Mouse (Mus musculus): Measurements from ENCODE around the gene Fdxacb1. TPM values are rescaled to one million over a fixed set of nuclear protein-coding genes. Genes with fewer than 3 reads are reported as not detected.

Gene Fdxacb1
- polyA plus RNA-seq, 1 experiment from 2014 or later = 10.7 TPM

DNA sequence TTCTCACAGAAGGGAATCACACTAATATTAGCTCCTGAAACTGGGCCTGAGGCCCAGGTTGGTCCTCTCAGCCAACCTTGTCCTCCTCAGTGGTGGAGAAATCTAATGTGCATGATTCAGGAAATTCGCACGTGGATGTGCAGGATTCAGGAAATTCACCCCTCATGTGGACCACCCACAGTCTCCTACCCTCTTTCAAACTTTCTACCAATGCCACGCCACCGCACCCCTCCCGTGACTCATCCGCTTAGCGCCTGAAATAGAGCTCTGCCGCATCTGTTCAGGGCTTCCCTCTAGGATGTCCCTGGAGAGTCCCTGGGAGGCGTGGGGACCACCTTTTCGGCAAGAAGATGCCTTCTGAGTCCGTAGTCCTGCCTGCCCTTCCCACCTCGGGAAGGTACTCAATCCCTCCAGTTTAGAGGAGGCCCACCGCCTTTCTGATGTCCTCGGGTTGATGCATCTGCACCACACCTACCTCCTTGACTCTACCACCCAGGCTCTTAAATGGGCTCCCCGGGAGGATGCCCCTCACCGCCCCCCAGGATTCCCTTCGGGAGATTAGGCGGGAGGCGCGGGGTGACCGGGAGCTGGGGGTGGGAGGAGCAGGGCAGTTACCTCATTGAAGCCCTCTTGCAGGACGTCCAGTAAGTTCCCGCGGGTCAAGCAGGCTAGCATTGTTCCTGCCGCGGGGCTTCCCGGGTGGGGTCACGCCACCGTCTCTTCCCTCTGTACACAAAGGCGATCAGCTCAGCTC is 40.7 kb upstream of the Fdxacb1 start:
- ATAC-seq (ENCODE audit: low FRiP score) (no peak; the same call in 1 of the 2 replicates), DNase-seq (ENCODE audit: low spot score) (no peak)
- H3K4me1 ChIP-seq (replicated peaks; ENCODE audit: control insufficient read depth, insufficient read depth, low read length) = peaks cover 52% of the 10 kb centered on the region
- H3K27me3 ChIP-seq (ENCODE audit: control insufficient read depth, insufficient read depth, low read length) = no peaks in the 10 kb centered on the region
- no peaks in the 10 kb centered on the region for H3K36me3 ChIP-seq (replicated peaks; ENCODE audit: control insufficient read depth, insufficient read depth)
- H3K4me3 ChIP-seq (replicated peaks; ENCODE audit: low read length) = peak overlapping the region; percentile 74
- 2% methylated on average over 30 of the region's 30 CpGs for WGBS
- no peaks in the 10 kb centered on the region for H3K9me3 ChIP-seq (ENCODE audit: control insufficient read depth, low read length)
- H3K27ac ChIP-seq = peak overlapping the region; percentile 91
- peak overlapping the region; percentile 86 for H3K9ac ChIP-seq
- H3K4me2 ChIP-seq (replicated peaks) = peak overlapping the region; percentile 75

DNA sequence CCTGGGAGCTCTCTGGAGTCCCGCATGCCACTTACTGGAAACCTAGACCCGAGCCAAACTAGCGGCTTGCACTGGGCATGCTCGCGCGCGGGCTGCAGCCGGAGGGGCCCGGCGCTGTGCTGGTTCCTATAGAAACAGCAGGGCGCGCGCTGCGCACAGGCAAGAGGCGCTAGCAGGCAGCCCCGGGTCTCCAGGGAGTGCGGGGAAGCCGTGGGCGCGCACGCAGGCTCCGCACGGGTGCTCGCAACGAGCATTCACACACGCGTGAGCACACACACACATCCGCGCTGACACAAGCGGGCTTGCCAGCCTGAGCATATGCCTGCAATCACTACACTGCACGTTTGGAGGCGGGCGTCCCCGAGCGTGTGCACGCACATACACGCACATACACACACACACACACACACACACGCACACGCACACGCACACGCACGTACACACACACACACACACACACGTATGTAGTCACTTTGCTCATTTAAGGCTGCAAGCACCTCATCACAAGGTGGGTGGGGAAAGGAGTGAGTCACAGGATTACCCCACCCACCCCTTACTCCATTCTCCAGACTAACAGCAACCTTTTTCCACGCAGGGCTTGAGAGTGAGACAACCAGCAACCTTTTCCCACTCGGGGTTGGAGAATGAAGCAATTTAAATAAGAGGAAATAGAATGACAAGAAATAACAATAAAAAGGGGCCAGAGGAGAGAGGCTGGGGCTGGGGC is 39.9 kb upstream of the Fdxacb1 start:
- ATAC-seq (ENCODE audit: low FRiP score) (peak; percentile 96), DNase-seq (ENCODE audit: low spot score) (peak; percentile 92)
- WGBS = under 1% methylated on average over 45 of the region's 45 CpGs
- H3K4me2 ChIP-seq (replicated peaks) = peak overlapping the region; percentile 75
- H3K9me3 ChIP-seq (ENCODE audit: control insufficient read depth, low read length) = no peaks in the 10 kb centered on the region
- peaks cover 55% of the 10 kb centered on the region for H3K4me1 ChIP-seq (replicated peaks; ENCODE audit: control insufficient read depth, insufficient read depth, low read length)
- no peaks in the 10 kb centered on the region for H3K27me3 ChIP-seq (ENCODE audit: control insufficient read depth, insufficient read depth, low read length)
- peak overlapping the region; percentile 74 for H3K4me3 ChIP-seq (replicated peaks; ENCODE audit: low read length)
- H3K27ac ChIP-seq = peak overlapping the region; percentile 91
- H3K9ac ChIP-seq = peak overlapping the region; percentile 86
- H3K36me3 ChIP-seq (replicated peaks; ENCODE audit: control insufficient read depth, insufficient read depth) = no peaks in the 10 kb centered on the region

DNA sequence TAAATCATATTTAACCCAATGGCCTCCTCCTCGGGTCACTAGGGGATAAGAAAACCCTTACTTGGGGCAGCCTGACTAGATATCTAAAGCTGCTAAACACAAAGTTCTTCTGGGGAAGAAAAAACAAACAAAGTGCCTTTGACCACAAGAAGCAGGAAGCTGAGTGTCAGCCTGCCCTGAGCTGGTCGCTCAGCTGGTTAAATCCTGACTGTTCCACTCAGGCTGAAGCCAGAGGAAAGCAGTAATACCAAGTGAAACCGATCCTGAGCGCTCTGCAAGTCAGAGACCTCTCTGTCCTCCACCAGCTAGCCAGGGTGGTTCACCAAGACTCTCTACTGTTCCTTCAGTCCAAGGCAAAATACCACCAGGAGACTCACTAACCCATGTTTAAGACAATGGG is 38.4 kb upstream of the Fdxacb1 start:
- H3K9me3 ChIP-seq (ENCODE audit: control insufficient read depth, low read length) = no peaks in the 10 kb centered on the region
- H3K27me3 ChIP-seq (ENCODE audit: control insufficient read depth, insufficient read depth, low read length) = no peaks in the 10 kb centered on the region
- peaks cover 43% of the 10 kb centered on the region for H3K4me1 ChIP-seq (replicated peaks; ENCODE audit: control insufficient read depth, insufficient read depth, low read length)
- no peak overlapping the region for H3K4me3 ChIP-seq (replicated peaks; ENCODE audit: low read length)
- 70% methylated on average over 4 of the region's 4 CpGs for WGBS
- H3K36me3 ChIP-seq (replicated peaks; ENCODE audit: control insufficient read depth, insufficient read depth) = no peaks in the 10 kb centered on the region
- H3K9ac ChIP-seq = no peak overlapping the region
- H3K27ac ChIP-seq = no peak overlapping the region
- H3K4me2 ChIP-seq (replicated peaks) = no peak overlapping the region
- DNase-seq (ENCODE audit: low spot score) (no peak), ATAC-seq (ENCODE audit: low FRiP score) (no peak)

DNA sequence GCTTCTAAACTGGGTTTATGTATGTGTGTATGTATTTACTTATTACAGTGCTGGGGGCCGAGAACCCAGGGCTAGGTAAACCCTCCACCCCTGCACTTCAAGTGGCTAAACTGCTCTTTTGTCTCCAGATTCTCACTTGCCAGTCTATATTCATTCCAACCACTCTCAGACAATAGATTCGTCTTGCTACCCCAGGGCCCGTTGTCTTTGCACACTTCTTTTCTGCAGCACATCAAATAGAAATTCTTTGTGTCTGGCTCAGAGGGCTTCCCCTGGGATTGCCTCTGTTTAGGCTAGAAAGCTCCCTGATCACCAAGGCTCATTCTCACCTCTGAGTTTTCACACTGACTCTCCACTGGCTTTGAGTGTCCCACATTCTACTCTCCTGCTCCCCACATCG is 35.5 kb upstream of the Fdxacb1 start:
- Histone ChIP-seq H3K4me3 (replicated peaks; ENCODE audit: low read length) (no peak overlapping the region), H3K27me3 (ENCODE audit: control insufficient read depth, insufficient read depth, low read length) (no peaks in the 10 kb centered on the region), H3K9me3 (ENCODE audit: control insufficient read depth, low read length) (no peaks in the 10 kb centered on the region), H3K36me3 (replicated peaks; ENCODE audit: control insufficient read depth, insufficient read depth) (no peaks in the 10 kb centered on the region), H3K4me2 (replicated peaks) (no peak overlapping the region), H3K4me1 (replicated peaks; ENCODE audit: control insufficient read depth, insufficient read depth, low read length) (peaks cover 14% of the 10 kb centered on the region), H3K9ac (no peak overlapping the region), H3K27ac (0 out of 2 replicates have a peak overlapping the region, but pooled peaks have one; percentile 14)
- WGBS = 5% methylated on average over 4 of the region's 4 CpGs
- no peak for DNase-seq (ENCODE audit: low spot score)
- ATAC-seq (ENCODE audit: low FRiP score) = no peak

DNA sequence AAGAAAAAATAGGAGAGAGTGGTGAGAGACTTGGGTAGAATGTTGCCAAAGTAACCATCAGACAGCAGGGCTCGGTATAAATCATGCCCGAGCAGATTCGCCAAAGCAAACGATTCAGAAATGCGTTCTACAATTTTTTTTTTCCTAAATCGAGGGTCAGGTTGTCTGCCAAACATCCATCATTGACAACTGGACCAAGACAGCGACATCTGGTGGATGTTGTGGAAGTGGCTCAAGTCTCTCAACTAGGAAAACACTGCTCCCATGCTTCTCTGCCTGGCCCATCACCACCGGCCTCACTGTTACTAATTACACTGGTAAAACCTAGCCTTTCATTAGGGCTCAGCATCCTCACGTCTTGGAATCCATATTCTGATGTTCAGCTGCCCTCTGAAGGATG is 33.0 kb upstream of the Fdxacb1 start:
- WGBS = 4% methylated on average over 9 of the region's 9 CpGs
- ATAC-seq (ENCODE audit: low FRiP score) (no peak), DNase-seq (ENCODE audit: low spot score) (peak; percentile 82)
- Histone ChIP-seq H3K9ac (no peak overlapping the region), H3K4me3 (replicated peaks; ENCODE audit: low read length) (no peak overlapping the region), H3K27ac (no peak overlapping the region), H3K9me3 (ENCODE audit: control insufficient read depth, low read length) (no peaks in the 10 kb centered on the region), H3K4me2 (replicated peaks) (peak overlapping the region; percentile 39), H3K27me3 (ENCODE audit: control insufficient read depth, insufficient read depth, low read length) (no peaks in the 10 kb centered on the region), H3K36me3 (replicated peaks; ENCODE audit: control insufficient read depth, insufficient read depth) (no peaks in the 10 kb centered on the region), H3K4me1 (replicated peaks; ENCODE audit: control insufficient read depth, insufficient read depth, low read length) (peaks cover 14% of the 10 kb centered on the region)

DNA sequence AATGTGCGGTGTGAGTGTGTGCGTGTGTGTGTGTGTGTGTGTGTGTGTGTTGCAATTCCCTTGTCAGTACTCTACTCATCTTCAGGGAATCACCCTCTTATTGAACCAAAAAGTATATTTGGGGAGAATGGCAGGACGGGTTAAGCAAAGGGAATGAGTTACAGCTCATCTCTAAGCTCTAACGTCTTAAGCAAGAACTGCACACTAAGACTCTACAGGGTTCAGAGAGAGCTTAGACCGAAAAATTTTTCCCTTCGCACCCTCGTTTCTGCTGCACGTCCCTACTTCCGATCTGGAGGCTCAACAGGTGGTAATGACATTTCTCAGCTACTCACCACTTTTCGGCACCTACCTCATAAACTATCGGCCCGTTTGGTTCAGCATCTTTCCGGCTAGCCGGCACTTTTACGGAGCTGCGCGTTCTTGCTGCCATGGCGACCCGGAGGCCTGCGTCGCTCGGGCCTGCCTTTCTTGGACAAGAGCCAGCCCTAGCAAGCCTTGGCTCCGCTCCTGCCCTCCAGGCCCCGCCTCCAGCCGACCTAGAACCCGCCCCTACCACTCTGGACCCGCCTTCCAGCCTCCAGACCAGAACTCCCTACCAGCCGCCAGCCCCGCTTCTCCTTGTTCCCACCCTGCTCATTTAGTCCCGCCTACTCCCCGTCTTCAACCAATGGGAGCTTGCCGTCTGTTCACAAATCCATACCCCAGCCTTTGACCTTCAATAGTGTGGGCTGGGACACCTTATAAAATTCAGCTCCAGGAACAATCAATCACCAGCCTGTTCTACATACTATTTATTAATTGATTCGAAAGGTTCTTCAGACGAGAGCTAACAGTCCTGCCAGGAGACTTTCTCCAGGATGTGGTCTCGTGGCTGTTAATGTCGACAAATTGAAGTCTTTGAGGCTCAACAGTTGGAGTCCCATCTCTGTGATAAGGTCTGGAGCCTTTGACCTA is 28.8 kb upstream of the Fdxacb1 start, which contains the start of gene Dixdc1:
TSS of gene Dixdc1 (minus strand) at position 604 of the 957 bp plus-strand sequence.
- peak; percentile 95 for ATAC-seq (ENCODE audit: low FRiP score)

DNA sequence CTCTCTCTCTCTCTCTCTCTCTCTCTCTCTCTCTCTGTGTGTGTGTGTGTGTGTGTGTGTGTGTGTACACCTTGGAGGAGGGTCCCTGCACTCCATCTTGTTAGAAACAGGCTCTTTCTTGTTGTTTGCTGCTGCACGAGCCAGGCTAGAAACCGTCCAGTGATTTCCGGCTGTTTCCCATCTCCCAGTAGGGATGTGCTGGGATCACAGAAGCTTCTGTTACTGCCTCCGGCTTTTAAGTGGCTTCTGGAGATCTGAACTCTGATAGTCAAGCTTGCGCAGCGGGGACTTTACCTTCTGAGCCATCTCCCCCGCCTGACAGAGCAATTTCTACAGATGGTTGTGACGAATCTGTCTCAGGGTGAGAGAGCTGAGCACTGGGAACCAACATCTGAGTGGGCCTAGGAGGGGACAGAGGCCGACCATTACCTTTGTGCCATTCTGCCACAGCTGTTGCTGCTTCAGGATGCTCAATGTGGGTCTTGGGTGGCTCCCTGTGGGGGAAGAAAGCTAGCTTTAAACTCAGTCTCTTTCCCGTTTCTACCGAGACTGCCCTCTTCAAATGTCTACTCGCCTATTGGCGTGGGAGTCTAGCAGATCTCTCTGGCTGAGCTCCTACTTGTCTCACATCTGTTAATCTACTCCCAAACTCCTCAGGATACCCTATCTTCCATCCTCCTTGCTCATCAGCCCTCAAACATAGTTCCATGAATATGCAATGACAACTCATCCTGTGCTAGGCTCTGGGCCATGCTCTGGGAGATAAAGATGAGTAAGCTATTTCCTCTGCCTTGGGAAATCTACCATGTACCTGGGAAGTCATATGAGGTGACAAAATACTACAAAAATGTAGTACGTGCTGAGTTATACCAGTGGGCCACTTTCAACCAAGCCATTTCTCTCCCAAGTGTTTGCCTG is 26.9 kb upstream of the Fdxacb1 start:
- WGBS = 87% methylated on average over 14 of the region's 14 CpGs
- DNase-seq (ENCODE audit: low spot score) = no peak
- Histone ChIP-seq H3K36me3 (replicated peaks; ENCODE audit: control insufficient read depth, insufficient read depth) (no peaks in the 10 kb centered on the region), H3K9ac (no peak overlapping the region), H3K4me3 (replicated peaks; ENCODE audit: low read length) (no peak overlapping the region), H3K27ac (no peak overlapping the region), H3K27me3 (ENCODE audit: control insufficient read depth, insufficient read depth, low read length) (0 out of 2 replicates have a peak, but pooled peaks cover 5% of the 10 kb centered on the region), H3K4me2 (replicated peaks) (no peak overlapping the region), H3K9me3 (ENCODE audit: control insufficient read depth, low read length) (no peaks in the 10 kb centered on the region), H3K4me1 (replicated peaks; ENCODE audit: control insufficient read depth, insufficient read depth, low read length) (peaks cover 11% of the 10 kb centered on the region)
- no peak for ATAC-seq (ENCODE audit: low FRiP score)

More for the DNA sequence above, 28.8 kb upstream of the Fdxacb1 start, which contains the start of gene Dixdc1:
- WGBS = 13% methylated on average over 36 of the region's 36 CpGs
- peak within 1 kb of the TSS; percentile 65 for H3K4me2 ChIP-seq (replicated peaks)
- H3K36me3 ChIP-seq (replicated peaks; ENCODE audit: control insufficient read depth, insufficient read depth) = no peaks in the 10 kb centered on the region
- H3K27me3 ChIP-seq (ENCODE audit: control insufficient read depth, insufficient read depth, low read length) = no peaks in the 10 kb centered on the region
- H3K4me1 ChIP-seq (replicated peaks; ENCODE audit: control insufficient read depth, insufficient read depth, low read length) = peaks cover 9% of the 10 kb centered on the region
- peak; percentile 89 for DNase-seq (ENCODE audit: low spot score)
- H3K9me3 ChIP-seq (ENCODE audit: control insufficient read depth, low read length) = no peaks in the 10 kb centered on the region
- H3K9ac ChIP-seq = peak within 1 kb of the TSS; percentile 40; the same call in 1 of the 2 replicates
- no peak within 1 kb of the TSS for H3K27ac ChIP-seq
- H3K4me3 ChIP-seq (replicated peaks; ENCODE audit: low read length) = peak within 1 kb of the TSS; percentile 31

DNA sequence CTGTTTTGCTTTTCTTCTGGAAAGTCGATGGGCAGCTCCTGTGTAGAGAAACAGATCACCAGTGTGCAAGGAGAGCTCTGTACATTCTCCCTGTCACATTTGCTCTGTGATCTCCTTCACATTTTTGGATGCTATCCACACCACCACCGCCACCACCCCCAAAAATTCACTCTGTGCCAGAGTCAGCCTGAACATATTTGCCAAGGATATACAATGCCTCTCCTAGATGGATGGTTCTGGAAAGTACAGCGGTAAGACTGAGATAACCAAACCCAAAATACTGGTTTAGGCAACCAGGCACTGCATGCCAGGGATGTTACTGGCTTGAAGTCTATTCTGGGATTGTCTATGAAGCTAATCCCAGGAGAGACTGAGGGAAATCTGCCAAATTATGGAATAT is 25.8 kb upstream of the Fdxacb1 start:
- 0 out of 2 replicates have a peak, but pooled peaks cover 5% of the 10 kb centered on the region for H3K27me3 ChIP-seq (ENCODE audit: control insufficient read depth, insufficient read depth, low read length)
- no peak overlapping the region for H3K4me2 ChIP-seq (replicated peaks)
- H3K9ac ChIP-seq = no peak overlapping the region
- WGBS = 87% methylated on average over 3 of the region's 3 CpGs
- H3K36me3 ChIP-seq (replicated peaks; ENCODE audit: control insufficient read depth, insufficient read depth) = no peaks in the 10 kb centered on the region
- no peak overlapping the region for H3K4me3 ChIP-seq (replicated peaks; ENCODE audit: low read length)
- no peak overlapping the region for H3K27ac ChIP-seq
- ATAC-seq (ENCODE audit: low FRiP score) (no peak), DNase-seq (ENCODE audit: low spot score) (no peak)
- H3K9me3 ChIP-seq (ENCODE audit: control insufficient read depth, low read length) = no peaks in the 10 kb centered on the region
- peaks cover 15% of the 10 kb centered on the region for H3K4me1 ChIP-seq (replicated peaks; ENCODE audit: control insufficient read depth, insufficient read depth, low read length)

All from hindbrain, embryonic 14.5 days (tissue).